Mouse (Mus musculus): ENCODE data around the gene Bfsp1.

DNA sequence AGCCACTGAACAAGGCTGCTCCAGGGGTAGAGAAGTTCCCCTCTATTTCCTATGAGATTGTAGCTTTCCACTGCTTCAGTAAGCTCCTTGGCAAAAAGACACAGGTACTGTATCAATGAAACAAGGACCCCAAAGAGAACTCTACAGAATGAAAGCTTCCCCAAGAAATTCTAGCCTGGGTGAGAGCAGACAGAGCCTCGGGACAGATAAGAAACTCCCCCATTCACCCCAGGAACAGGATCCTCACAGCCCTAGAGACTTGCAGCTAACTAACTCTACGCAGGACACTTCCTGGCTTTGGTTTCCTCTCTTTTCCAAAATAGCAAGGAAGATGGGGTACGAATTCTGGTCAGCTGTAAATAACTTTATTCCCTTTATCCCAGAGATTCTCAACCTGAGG, 15.7 kb downstream of the Bfsp1 start:
- TF ChIP-seq POLR2A (IDR thresholded peaks at IDR 0.05; ENCODE audit: insufficient read depth, low read depth, low read length) = no peak
- no peak for TF ChIP-seq CTCF (IDR thresholded peaks at IDR 0.05; ENCODE audit: insufficient read depth, low read depth, low read length)
